Mouse (Mus musculus): ENCODE results near the gene Gm14151.
"Not testable (repeated sequence)": the region's sequence is repeated elsewhere in the genome, so short reads cannot be mapped to it uniquely, and the experiment has no call there.

The Gm14151 gene

GRCm38 (mm10) chr2:151092250-151092649, at the start of gene Gm14151:
Gene Gm14151, minus strand, starts transcription at chr2:151092350.
- DNase-seq (ENCODE audit: low spot score), result not testable (repeated sequence)

DNA sequence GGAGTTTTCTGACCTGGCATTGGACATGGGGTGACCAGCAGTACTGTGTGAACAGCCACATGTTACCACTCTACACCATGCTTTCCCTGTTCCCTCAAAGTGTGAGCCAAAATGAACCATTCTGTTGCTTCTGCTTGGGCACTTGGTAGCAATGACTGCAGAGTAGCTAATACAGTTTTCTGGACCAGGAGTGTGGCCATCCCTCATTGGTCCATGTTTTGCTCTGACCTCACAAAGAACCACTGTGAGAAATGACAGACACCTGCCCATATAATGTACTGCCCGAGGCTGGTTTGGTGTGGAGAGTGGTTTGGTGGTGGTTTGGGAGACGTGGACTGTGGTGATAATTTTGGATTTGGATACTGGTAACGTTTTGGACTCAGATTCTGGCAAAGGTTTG, 5.8 kb upstream of the Gm14151 start, which contains the start of gene Gm14147:
Gene Gm14147, plus strand, starts transcription at position 301 of the 400 bp plus-strand sequence.
- DNase-seq (ENCODE audit: low spot score), result not testable (repeated sequence)

DNA sequence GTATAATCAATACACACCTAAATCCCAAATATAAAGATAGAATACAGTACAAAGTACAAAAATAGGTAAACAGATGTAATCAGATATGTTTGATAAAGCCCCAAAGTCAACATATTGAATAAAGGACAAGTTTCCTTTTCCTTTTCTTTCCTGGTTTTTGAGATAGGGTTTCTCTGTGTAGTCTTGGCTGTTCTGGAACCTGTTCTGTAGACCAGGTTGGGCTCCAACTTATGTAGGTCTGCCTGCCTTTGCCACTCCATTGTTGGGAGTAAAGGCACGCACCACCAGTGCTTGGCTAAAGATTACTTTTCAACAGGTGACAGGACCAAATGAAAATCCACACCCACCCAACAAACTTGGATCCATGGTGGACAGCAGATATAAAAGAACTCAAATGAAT, 35.5 kb downstream of the Gm14151 start:
- DNase-seq (ENCODE audit: low spot score), result no peak

- DNase-seq (ENCODE audit: low spot score), result no peak
Observed at GRCm38 (mm10) chr2:151040411-151040810, 51.7 kb downstream of the Gm14151 start.

DNA sequence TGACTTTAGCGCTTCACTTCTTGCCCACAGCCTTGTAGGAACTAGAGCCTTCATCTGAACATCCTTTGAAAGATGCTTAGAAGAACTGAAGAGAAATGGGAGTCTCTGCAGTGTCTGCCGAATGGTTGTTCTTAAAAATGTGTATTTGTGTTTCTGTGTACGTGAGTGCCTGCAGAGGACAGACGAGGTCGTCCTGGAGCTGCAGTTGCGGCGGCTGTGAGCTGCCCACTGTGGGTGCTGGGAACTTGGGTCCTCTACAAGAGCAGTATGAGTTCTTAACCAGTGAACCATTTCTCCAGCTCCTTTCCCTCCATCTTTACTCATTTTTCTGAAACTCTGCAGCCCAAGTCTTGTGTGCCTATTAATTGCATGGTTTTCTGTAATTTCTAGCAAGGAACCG, 52.4 kb downstream of the Gm14151 start:
- no peak for DNase-seq (ENCODE audit: low spot score)

- DNase-seq (ENCODE audit: low spot score), result peak; percentile 95
Observed at GRCm38 (mm10) chr2:151039232-151039695, 52.9 kb downstream of the Gm14151 start, which contains the start of the genes Ninl and Nanp. Gene Ninl, minus strand, starts transcription at chr2:151039382. Gene Nanp, minus strand, starts transcription at chr2:151039398.

- DNase-seq (ENCODE audit: low spot score), result no peak
Observed at GRCm38 (mm10) chr2:151038811-151039222, 53.3 kb downstream of the Gm14151 start.

GRCm38 (mm10) chr2:151037876-151038552, 54.1 kb downstream of the Gm14151 start:
- no peak for DNase-seq (ENCODE audit: low spot score)

GRCm38 (mm10) chr2:151037292-151037691, 54.9 kb downstream of the Gm14151 start:
- DNase-seq (ENCODE audit: low spot score), result no peak

Measured in urinary bladder, postnatal 14 days (tissue).